Mouse (Mus musculus) stomach, postnatal 0 days (tissue): ENCODE results near the gene Cd163l1.

Experiments used
- CTCF ChIP-seq: IDR thresholded peaks from 2 replicates; pipeline ENCODE4 v1.5.1; 2016; ENCODE audit warnings: antibody characterized with exemption, low read depth, mild to moderate bottlenecking, moderate library complexity
- EP300 ChIP-seq: optimal IDR thresholded peaks from 2 replicates; pipeline ENCODE3; 2016; ENCODE audit warnings: antibody characterized with exemption

- no peak for TF ChIP-seq CTCF
- no peak for TF ChIP-seq EP300
Observed at GRCm38 (mm10) chr7:140220375-140220774, 2.3 kb downstream of the Cd163l1 start.
